Mouse (Mus musculus): ENCODE data around the gene Gm20388. TPM values are rescaled to one million over a fixed set of nuclear protein-coding genes. Genes with fewer than 3 reads are reported as not detected.

The Gm20388 gene
- polyA plus RNA-seq, 1 experiment from 2014 or later = 12.4 TPM

- 37% methylated on average over 15 of the region's 16 CpGs for WGBS
- H3K4me1 ChIP-seq (ENCODE audit: control insufficient read depth, insufficient read depth, low read depth, low read length) = peaks cover 57% of the 10 kb centered on the region
- H3K27ac ChIP-seq (ENCODE audit: low read depth, low read length) = no peak overlapping the region
- no peak overlapping the region for H3K9ac ChIP-seq (ENCODE audit: low read depth, low read length)
- H3K9me3 ChIP-seq (ENCODE audit: control insufficient read depth, low read length) = no peaks in the 10 kb centered on the region
- no peak for ATAC-seq
- no peaks in the 10 kb centered on the region; the same call in 1 of the 2 replicates for H3K27me3 ChIP-seq (replicated peaks; ENCODE audit: control insufficient read depth, insufficient read depth, low read length)
- no peaks in the 10 kb centered on the region for H3K36me3 ChIP-seq (ENCODE audit: control insufficient read depth, insufficient read depth, low read length)
- no peak overlapping the region for H3K4me2 ChIP-seq (ENCODE audit: low read length)
- no peak overlapping the region for H3K4me3 ChIP-seq (ENCODE audit: low read length)
Observed at GRCm38 (mm10) chr8:120378306-120378705, 467.7 kb downstream of the Gm20388 start.

DNA sequence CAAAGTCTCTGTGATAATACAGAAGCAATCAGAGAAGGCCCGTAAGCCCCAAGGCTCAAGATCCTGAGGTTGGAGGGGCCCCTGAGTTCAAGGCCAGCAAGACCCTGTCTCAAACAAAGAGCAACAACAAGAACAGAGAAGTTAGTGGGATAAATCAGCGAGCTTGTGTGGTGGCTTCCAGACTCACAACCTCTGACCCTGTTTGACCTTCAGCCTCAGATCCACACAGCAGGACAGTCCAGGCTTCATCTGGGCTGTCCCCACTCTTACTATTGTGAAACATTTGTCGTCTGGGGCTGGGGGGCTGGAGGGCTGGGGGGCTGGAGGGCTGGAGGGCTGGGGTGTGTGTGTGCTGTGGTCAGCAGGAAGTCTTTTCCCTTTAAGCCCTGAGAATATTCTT, 468.4 kb downstream of the Gm20388 start:
- Histone ChIP-seq H3K27me3 (replicated peaks; ENCODE audit: control insufficient read depth, insufficient read depth, low read length) (no peaks in the 10 kb centered on the region; the same call in 1 of the 2 replicates), H3K36me3 (ENCODE audit: control insufficient read depth, insufficient read depth, low read length) (no peaks in the 10 kb centered on the region), H3K9ac (ENCODE audit: low read depth, low read length) (no peak overlapping the region), H3K4me2 (ENCODE audit: low read length) (no peak overlapping the region), H3K4me1 (ENCODE audit: control insufficient read depth, insufficient read depth, low read depth, low read length) (peaks cover 61% of the 10 kb centered on the region), H3K4me3 (ENCODE audit: low read length) (no peak overlapping the region), H3K9me3 (ENCODE audit: control insufficient read depth, low read length) (no peaks in the 10 kb centered on the region), H3K27ac (ENCODE audit: low read depth, low read length) (no peak overlapping the region)
- no peak for ATAC-seq
- 42% methylated on average over 3 of the region's 3 CpGs for WGBS

GRCm38 (mm10) chr8:120381865-120382264, 471.2 kb downstream of the Gm20388 start:
- Histone ChIP-seq H3K9ac (ENCODE audit: low read depth, low read length) (peak overlapping the region; percentile 31; the same call in 1 of the 2 replicates), H3K4me3 (ENCODE audit: low read length) (no peak overlapping the region), H3K27ac (ENCODE audit: low read depth, low read length) (peak overlapping the region; percentile 59), H3K27me3 (replicated peaks; ENCODE audit: control insufficient read depth, insufficient read depth, low read length) (no peaks in the 10 kb centered on the region; the same call in 1 of the 2 replicates), H3K36me3 (ENCODE audit: control insufficient read depth, insufficient read depth, low read length) (no peaks in the 10 kb centered on the region), H3K4me2 (ENCODE audit: low read length) (no peak overlapping the region), H3K4me1 (ENCODE audit: control insufficient read depth, insufficient read depth, low read depth, low read length) (peaks cover 50% of the 10 kb centered on the region), H3K9me3 (ENCODE audit: control insufficient read depth, low read length) (no peaks in the 10 kb centered on the region)
- no peak for ATAC-seq
- 29% methylated on average over 4 of the region's 4 CpGs for WGBS

- no peaks in the 10 kb centered on the region for H3K9me3 ChIP-seq (ENCODE audit: control insufficient read depth, low read length)
- no peak overlapping the region for H3K4me3 ChIP-seq (ENCODE audit: low read length)
- H3K27me3 ChIP-seq (replicated peaks; ENCODE audit: control insufficient read depth, insufficient read depth, low read length) = no peaks in the 10 kb centered on the region; the same call in 1 of the 2 replicates
- H3K9ac ChIP-seq (ENCODE audit: low read depth, low read length) = peak overlapping the region; percentile 22; the same call in 1 of the 2 replicates
- 28% methylated on average over 14 of the region's 19 CpGs for WGBS
- H3K36me3 ChIP-seq (ENCODE audit: control insufficient read depth, insufficient read depth, low read length) = no peaks in the 10 kb centered on the region
- H3K4me2 ChIP-seq (ENCODE audit: low read length) = no peak overlapping the region
- ATAC-seq = peak; percentile 95
- H3K27ac ChIP-seq (ENCODE audit: low read depth, low read length) = peak overlapping the region; percentile 59
- peaks cover 45% of the 10 kb centered on the region for H3K4me1 ChIP-seq (ENCODE audit: control insufficient read depth, insufficient read depth, low read depth, low read length)
Observed at GRCm38 (mm10) chr8:120382436-120383203, 472.0 kb downstream of the Gm20388 start.

DNA sequence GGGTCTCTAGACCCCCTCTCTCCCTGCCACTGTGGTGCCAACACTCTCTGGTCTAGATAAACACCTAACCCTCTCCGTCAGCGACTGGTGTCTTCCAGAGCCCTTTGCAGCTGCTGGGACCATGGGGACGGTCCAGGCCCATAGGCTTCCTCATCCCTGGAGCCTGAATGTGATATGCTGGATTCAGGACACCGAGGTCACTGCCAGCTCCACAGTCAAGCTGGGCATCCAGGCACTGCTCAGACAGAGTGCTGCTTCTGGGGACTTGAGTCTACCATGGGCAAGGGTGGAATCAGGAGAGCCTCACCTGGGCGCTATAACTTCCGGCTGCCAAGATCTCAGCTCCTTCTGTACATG, 472.5 kb downstream of the Gm20388 start:
- WGBS = 68% methylated on average over 6 of the region's 6 CpGs
- H3K4me1 ChIP-seq (ENCODE audit: control insufficient read depth, insufficient read depth, low read depth, low read length) = peaks cover 43% of the 10 kb centered on the region
- H3K9me3 ChIP-seq (ENCODE audit: control insufficient read depth, low read length) = no peaks in the 10 kb centered on the region
- no peaks in the 10 kb centered on the region; the same call in 1 of the 2 replicates for H3K27me3 ChIP-seq (replicated peaks; ENCODE audit: control insufficient read depth, insufficient read depth, low read length)
- H3K4me2 ChIP-seq (ENCODE audit: low read length) = no peak overlapping the region
- H3K27ac ChIP-seq (ENCODE audit: low read depth, low read length) = peak overlapping the region; percentile 59
- no peaks in the 10 kb centered on the region for H3K36me3 ChIP-seq (ENCODE audit: control insufficient read depth, insufficient read depth, low read length)
- peak overlapping the region; percentile 15; the same call in 1 of the 2 replicates for H3K9ac ChIP-seq (ENCODE audit: low read depth, low read length)
- no peak overlapping the region for H3K4me3 ChIP-seq (ENCODE audit: low read length)
- ATAC-seq = no peak; the same call in 1 of the 2 replicates

GRCm38 (mm10) chr8:120383713-120384112, 473.1 kb downstream of the Gm20388 start:
- Histone ChIP-seq H3K9me3 (ENCODE audit: control insufficient read depth, low read length) (no peaks in the 10 kb centered on the region), H3K9ac (ENCODE audit: low read depth, low read length) (no peak overlapping the region), H3K4me1 (ENCODE audit: control insufficient read depth, insufficient read depth, low read depth, low read length) (peaks cover 42% of the 10 kb centered on the region), H3K4me2 (ENCODE audit: low read length) (no peak overlapping the region), H3K27ac (ENCODE audit: low read depth, low read length) (peak overlapping the region; percentile 59), H3K27me3 (replicated peaks; ENCODE audit: control insufficient read depth, insufficient read depth, low read length) (no peaks in the 10 kb centered on the region; the same call in 1 of the 2 replicates), H3K4me3 (ENCODE audit: low read length) (no peak overlapping the region), H3K36me3 (ENCODE audit: control insufficient read depth, insufficient read depth, low read length) (no peaks in the 10 kb centered on the region)
- 46% methylated on average over 6 of the region's 6 CpGs for WGBS
- no peak for ATAC-seq

DNA sequence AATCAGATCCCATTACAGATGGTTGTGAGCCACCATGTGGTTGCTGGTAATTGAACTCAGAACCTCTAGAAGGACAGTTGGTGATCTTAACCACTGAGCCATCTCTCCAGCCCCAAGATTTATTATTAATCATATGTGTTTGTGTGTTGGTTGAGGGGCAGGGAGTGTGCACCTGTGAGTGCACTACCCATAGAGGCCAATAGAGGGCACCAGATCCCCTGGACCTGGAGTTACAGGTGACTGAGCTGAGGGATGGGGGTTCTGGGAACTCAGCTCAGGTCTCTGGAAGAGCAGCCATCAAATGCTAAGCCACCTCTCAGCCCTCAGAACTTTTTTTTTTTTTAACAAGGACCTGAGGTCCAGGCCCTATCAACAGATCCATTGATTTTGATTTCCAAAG, 474.1 kb downstream of the Gm20388 start:
- no peak overlapping the region for H3K4me2 ChIP-seq (ENCODE audit: low read length)
- no peak overlapping the region for H3K27ac ChIP-seq (ENCODE audit: low read depth, low read length)
- no peaks in the 10 kb centered on the region; the same call in 1 of the 2 replicates for H3K27me3 ChIP-seq (replicated peaks; ENCODE audit: control insufficient read depth, insufficient read depth, low read length)
- H3K4me3 ChIP-seq (ENCODE audit: low read length) = no peak overlapping the region
- H3K9me3 ChIP-seq (ENCODE audit: control insufficient read depth, low read length) = no peaks in the 10 kb centered on the region
- no peak for ATAC-seq
- no peaks in the 10 kb centered on the region for H3K36me3 ChIP-seq (ENCODE audit: control insufficient read depth, insufficient read depth, low read length)
- H3K4me1 ChIP-seq (ENCODE audit: control insufficient read depth, insufficient read depth, low read depth, low read length) = peaks cover 42% of the 10 kb centered on the region
- no peak overlapping the region for H3K9ac ChIP-seq (ENCODE audit: low read depth, low read length)

- H3K4me2 ChIP-seq (ENCODE audit: low read length) = no peak overlapping the region
- ATAC-seq = no peak
- 63% methylated on average over 6 of the region's 6 CpGs for WGBS
- H3K9me3 ChIP-seq (ENCODE audit: control insufficient read depth, low read length) = no peaks in the 10 kb centered on the region
- H3K36me3 ChIP-seq (ENCODE audit: control insufficient read depth, insufficient read depth, low read length) = no peaks in the 10 kb centered on the region
- H3K27me3 ChIP-seq (replicated peaks; ENCODE audit: control insufficient read depth, insufficient read depth, low read length) = no peaks in the 10 kb centered on the region; the same call in 1 of the 2 replicates
- H3K9ac ChIP-seq (ENCODE audit: low read depth, low read length) = no peak overlapping the region
- H3K4me3 ChIP-seq (ENCODE audit: low read length) = no peak overlapping the region
- H3K27ac ChIP-seq (ENCODE audit: low read depth, low read length) = no peak overlapping the region
- peaks cover 28% of the 10 kb centered on the region for H3K4me1 ChIP-seq (ENCODE audit: control insufficient read depth, insufficient read depth, low read depth, low read length)
Observed at GRCm38 (mm10) chr8:120388246-120388645, 477.6 kb downstream of the Gm20388 start.

- Histone ChIP-seq H3K9ac (ENCODE audit: low read depth, low read length) (no peak overlapping the region), H3K36me3 (ENCODE audit: control insufficient read depth, insufficient read depth, low read length) (no peaks in the 10 kb centered on the region), H3K27ac (ENCODE audit: low read depth, low read length) (no peak overlapping the region), H3K4me3 (ENCODE audit: low read length) (no peak overlapping the region), H3K9me3 (ENCODE audit: control insufficient read depth, low read length) (no peaks in the 10 kb centered on the region), H3K27me3 (replicated peaks; ENCODE audit: control insufficient read depth, insufficient read depth, low read length) (no peaks in the 10 kb centered on the region), H3K4me2 (ENCODE audit: low read length) (no peak overlapping the region), H3K4me1 (ENCODE audit: control insufficient read depth, insufficient read depth, low read depth, low read length) (peaks cover 29% of the 10 kb centered on the region)
- ATAC-seq = no peak
- WGBS = 93% methylated on average over 7 of the region's 7 CpGs
Observed at GRCm38 (mm10) chr8:120390598-120390997, 480.0 kb downstream of the Gm20388 start.
